Mouse (Mus musculus): ENCODE data around the gene Adgrf3. TPM values are rescaled to one million over a fixed set of nuclear protein-coding genes. Genes with fewer than 3 reads are reported as not detected.
A peak's percentile ranks its signal among the peaks of the same experiment; 100 is the strongest.

Gene Adgrf3
- not detected in 2 replicates for polyA plus RNA-seq (2015; fragmentation: Nextera tagmentation; extraction: Ambion mirVana)

DNA sequence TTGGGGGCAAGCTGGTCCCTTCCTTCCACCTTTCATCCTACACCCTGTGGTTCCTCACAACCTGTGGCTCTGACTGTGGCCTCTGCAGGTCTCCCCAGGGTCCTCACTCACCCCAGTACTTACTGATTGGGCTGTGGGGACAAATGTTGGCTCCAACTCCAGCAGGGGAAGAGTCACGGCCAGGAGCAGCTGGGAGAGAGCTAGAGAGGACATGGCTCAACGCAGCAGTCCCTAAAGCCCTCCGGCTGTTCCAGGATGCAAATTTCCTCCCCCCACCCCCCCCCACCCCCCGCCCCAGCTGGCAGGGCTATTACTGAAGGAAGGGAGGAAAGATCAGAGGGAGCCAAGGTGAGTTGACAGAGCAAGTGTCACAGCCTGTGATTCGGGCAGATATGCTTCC lies at the start of gene Adgrf3:
TSS of gene Adgrf3 (minus strand) at position 230 of the 400 bp plus-strand sequence.
- H3K4me3 ChIP-seq (replicated peaks) = no peak within 1 kb of the TSS
- no peak within 1 kb of the TSS for H3K9ac ChIP-seq
- H3K4me1 ChIP-seq (replicated peaks) = no peaks in the 10 kb centered on the region
- ATAC-seq (ENCODE audit: insufficient read depth) = no peak
- no peak within 1 kb of the TSS for H3K4me2 ChIP-seq
- no peak within 1 kb of the TSS for H3K27ac ChIP-seq (replicated peaks)
- H3K9me3 ChIP-seq (replicated peaks) = no peaks in the 10 kb centered on the region
- WGBS (ENCODE audit: insufficient replicate concordance) = 42% methylated on average over 5 of the region's 5 CpGs
- no peaks in the 10 kb centered on the region for H3K27me3 ChIP-seq
- H3K36me3 ChIP-seq (replicated peaks) = no peaks in the 10 kb centered on the region

DNA sequence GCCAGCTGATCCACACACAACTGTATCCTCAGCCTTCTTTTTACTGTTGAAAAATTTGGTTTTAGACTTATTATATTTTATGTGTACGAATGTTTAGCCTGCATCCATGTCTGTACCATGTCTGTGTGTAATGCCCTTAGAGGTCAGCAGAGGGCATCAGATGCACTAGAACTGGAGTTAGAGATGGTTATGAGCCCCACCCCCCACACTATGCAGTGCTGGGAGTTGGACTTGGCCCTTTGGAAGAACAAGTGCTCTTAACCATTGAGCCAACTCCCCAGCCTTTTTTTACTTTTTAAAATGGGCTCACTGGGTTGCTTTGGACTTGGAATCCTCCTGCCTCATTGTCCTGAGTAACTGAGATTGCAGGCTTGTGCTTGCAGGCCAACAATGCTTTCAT lies 42.1 kb upstream of the Adgrf3 start:
- H3K27ac ChIP-seq (replicated peaks) = no peak overlapping the region
- no peaks in the 10 kb centered on the region for H3K9me3 ChIP-seq (replicated peaks)
- ATAC-seq (ENCODE audit: insufficient read depth) = no peak
- H3K4me1 ChIP-seq (replicated peaks) = peaks cover 22% of the 10 kb centered on the region
- no peak overlapping the region for H3K4me2 ChIP-seq
- no peak overlapping the region for H3K4me3 ChIP-seq (replicated peaks)
- no peaks in the 10 kb centered on the region for H3K27me3 ChIP-seq
- H3K9ac ChIP-seq = no peak overlapping the region
- H3K36me3 ChIP-seq (replicated peaks) = peaks cover 26% of the 10 kb centered on the region
- 78% methylated on average over 1 of the region's 1 CpGs for WGBS (ENCODE audit: insufficient replicate concordance)

DNA sequence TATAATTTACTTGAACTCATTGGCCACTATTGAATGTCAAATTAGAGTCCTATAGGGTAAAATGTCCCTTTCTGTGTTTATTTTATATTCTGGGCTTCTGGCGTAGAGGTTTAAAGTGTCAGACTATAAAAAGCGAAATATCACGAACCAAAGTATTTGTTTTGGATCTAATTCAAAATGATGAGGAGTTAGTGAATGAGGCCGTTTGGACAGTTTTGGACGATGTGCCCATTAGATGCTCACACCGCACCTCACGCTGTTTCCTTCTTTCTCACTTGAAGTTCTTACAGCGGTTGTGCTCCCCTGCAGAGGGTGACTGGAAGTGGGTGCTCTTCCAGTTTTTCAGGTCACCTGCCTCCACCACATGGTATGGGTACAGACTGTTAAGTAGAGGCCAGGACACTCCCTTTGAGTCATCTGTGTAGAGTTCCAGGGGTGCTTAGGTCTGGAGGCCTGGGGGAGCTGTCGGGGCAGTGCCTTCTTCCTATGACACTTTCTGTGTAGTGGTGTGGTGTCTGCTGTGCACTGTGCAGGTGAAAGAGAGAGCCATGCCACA lies 40.4 kb upstream of the Adgrf3 start:
- Histone ChIP-seq H3K9ac (no peak overlapping the region), H3K36me3 (replicated peaks) (peaks cover 14% of the 10 kb centered on the region), H3K4me2 (no peak overlapping the region), H3K4me3 (replicated peaks) (no peak overlapping the region), H3K27ac (replicated peaks) (no peak overlapping the region), H3K9me3 (replicated peaks) (no peaks in the 10 kb centered on the region), H3K4me1 (replicated peaks) (peaks cover 38% of the 10 kb centered on the region), H3K27me3 (no peaks in the 10 kb centered on the region)
- ATAC-seq (ENCODE audit: insufficient read depth) = no peak
- WGBS (ENCODE audit: insufficient replicate concordance) = 82% methylated on average over 9 of the region's 9 CpGs

DNA sequence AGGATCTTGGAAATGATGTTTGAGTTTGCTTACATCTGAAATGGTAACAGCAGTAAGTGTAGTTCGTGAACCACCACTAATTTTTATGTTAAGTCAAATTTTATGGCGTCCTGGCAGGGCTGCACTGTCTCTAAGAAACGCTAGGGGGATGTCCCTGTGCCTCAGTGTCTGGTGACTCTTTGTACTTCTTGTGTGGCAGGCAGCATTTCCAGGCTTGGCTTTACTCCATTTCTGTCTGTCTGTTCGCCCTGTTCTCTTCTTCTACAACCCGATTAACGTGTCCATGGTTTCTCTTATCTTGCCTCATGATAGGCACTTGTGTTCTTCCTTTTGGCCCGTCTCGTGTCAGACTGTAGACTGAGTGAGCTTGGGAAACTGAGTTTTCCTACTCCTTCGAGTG lies 38.2 kb upstream of the Adgrf3 start:
- WGBS (ENCODE audit: insufficient replicate concordance) = 25% methylated on average over 9 of the region's 9 CpGs
- Histone ChIP-seq H3K4me3 (replicated peaks) (no peak overlapping the region), H3K9ac (no peak overlapping the region), H3K27ac (replicated peaks) (no peak overlapping the region), H3K36me3 (replicated peaks) (peaks cover 1% of the 10 kb centered on the region), H3K27me3 (no peaks in the 10 kb centered on the region), H3K9me3 (replicated peaks) (no peaks in the 10 kb centered on the region), H3K4me1 (replicated peaks) (peaks cover 51% of the 10 kb centered on the region), H3K4me2 (no peak overlapping the region)
- ATAC-seq (ENCODE audit: insufficient read depth) = no peak

DNA sequence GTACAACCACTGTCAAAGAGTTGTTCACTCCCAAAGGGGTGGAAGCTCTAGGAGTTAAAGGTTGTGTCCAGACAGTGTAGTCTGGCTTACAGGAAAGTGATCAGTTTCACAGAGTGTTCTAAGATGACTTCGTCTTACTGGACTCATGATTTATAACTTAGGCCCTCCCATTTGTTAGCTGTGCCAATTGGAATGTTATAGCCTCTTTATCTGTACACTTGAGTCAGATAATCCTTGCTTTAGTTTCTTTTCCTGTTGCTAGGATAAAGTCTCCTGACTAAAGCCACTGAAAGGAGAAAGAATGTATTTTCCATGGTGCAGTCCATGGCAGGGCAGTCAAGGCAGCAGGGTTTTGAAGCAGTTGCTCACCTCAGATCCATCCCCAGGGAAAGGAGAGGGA lies 36.9 kb upstream of the Adgrf3 start:
- Histone ChIP-seq H3K9ac (no peak overlapping the region), H3K4me3 (replicated peaks) (no peak overlapping the region), H3K36me3 (replicated peaks) (no peaks in the 10 kb centered on the region), H3K27me3 (no peaks in the 10 kb centered on the region), H3K4me2 (no peak overlapping the region), H3K9me3 (replicated peaks) (no peaks in the 10 kb centered on the region), H3K27ac (replicated peaks) (no peak overlapping the region), H3K4me1 (replicated peaks) (peaks cover 52% of the 10 kb centered on the region)
- WGBS (ENCODE audit: insufficient replicate concordance) = 50% methylated on average over 1 of the region's 1 CpGs
- ATAC-seq (ENCODE audit: insufficient read depth) = no peak

DNA sequence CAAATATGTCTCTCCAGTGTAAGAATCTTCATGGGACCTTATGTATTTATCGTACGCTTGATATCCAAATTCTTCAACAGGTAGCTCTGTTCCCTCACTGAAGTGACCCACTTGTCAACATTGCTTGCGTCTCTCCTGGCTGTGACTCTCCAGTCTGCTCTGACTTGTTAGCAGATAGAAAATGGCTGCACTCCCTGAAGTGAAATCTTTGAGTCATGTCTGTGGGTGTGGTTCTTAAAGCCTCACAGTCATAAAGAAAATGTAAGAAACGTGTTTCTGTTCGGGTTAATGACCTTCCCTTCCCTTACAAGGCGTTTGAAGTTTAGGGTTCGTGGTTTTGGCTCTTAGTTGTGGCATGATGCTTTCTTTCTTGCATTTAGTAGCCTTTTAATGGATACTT lies 35.0 kb upstream of the Adgrf3 start:
- Histone ChIP-seq H3K9me3 (replicated peaks) (no peaks in the 10 kb centered on the region), H3K4me1 (replicated peaks) (peaks cover 63% of the 10 kb centered on the region), H3K4me3 (replicated peaks) (no peak overlapping the region), H3K36me3 (replicated peaks) (no peaks in the 10 kb centered on the region), H3K4me2 (peak overlapping the region; percentile 14; the same call in 1 of the 2 replicates), H3K9ac (no peak overlapping the region), H3K27ac (replicated peaks) (peak overlapping the region; percentile 31; the same call in 1 of the 2 replicates), H3K27me3 (no peaks in the 10 kb centered on the region)
- WGBS (ENCODE audit: insufficient replicate concordance) = 43% methylated on average over 7 of the region's 7 CpGs
- ATAC-seq (ENCODE audit: insufficient read depth) = no peak

DNA sequence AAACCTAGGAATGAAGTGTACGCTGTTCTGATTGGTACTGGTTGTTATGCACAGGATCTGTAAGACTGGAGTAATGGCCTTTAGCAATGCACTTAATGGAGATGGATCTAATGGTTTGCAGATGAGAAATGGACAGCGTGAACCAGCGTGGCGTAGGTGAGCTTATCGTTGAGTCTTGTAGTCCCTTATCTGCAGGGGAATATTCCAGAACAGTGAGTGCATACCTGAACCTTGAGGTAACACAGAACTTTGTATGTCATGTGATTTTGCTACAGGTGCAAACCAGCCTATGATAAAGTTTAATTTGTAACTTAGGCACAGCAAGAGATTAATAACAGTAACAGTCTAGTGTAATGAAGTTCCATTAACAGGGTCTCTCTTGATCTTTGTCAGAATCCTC lies 33.0 kb upstream of the Adgrf3 start:
- H3K27ac ChIP-seq (replicated peaks) = no peak overlapping the region
- 90% methylated on average over 5 of the region's 5 CpGs for WGBS (ENCODE audit: insufficient replicate concordance)
- H3K9me3 ChIP-seq (replicated peaks) = no peaks in the 10 kb centered on the region
- H3K4me2 ChIP-seq = no peak overlapping the region
- peaks cover 64% of the 10 kb centered on the region for H3K4me1 ChIP-seq (replicated peaks)
- H3K27me3 ChIP-seq = no peaks in the 10 kb centered on the region
- H3K9ac ChIP-seq = no peak overlapping the region
- no peaks in the 10 kb centered on the region for H3K36me3 ChIP-seq (replicated peaks)
- no peak for ATAC-seq (ENCODE audit: insufficient read depth)
- no peak overlapping the region for H3K4me3 ChIP-seq (replicated peaks)

DNA sequence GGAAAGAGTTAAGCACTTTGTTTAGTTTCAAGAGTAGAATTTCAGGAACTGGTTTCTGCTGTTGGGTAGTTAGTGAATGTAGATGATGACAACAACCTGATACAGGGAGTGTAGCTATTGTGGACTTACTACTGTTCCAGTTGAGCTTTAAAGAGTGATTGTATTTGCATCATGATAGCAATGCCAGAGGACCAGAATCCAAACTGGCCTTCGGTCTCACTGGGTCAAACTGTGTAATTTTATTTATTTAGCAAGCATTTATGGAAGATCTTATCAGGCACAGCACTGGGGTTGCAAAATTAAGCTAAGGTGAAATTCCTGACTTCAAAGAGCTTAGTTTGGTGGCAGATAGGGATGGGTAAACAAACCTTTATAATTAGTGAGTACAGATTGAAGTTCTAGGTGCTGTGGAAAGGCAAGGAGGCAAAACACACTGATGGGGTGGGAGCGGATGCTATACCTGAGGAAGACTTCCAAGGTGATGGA lies 30.2 kb upstream of the Adgrf3 start:
- Histone ChIP-seq H3K4me1 (replicated peaks) (peaks cover 57% of the 10 kb centered on the region), H3K9me3 (replicated peaks) (no peaks in the 10 kb centered on the region), H3K4me3 (replicated peaks) (no peak overlapping the region), H3K36me3 (replicated peaks) (no peaks in the 10 kb centered on the region), H3K9ac (no peak overlapping the region), H3K4me2 (peak overlapping the region; percentile 25), H3K27me3 (no peaks in the 10 kb centered on the region), H3K27ac (replicated peaks) (no peak overlapping the region)
- 65% methylated on average over 2 of the region's 2 CpGs for WGBS (ENCODE audit: insufficient replicate concordance)
- ATAC-seq (ENCODE audit: insufficient read depth) = no peak

DNA sequence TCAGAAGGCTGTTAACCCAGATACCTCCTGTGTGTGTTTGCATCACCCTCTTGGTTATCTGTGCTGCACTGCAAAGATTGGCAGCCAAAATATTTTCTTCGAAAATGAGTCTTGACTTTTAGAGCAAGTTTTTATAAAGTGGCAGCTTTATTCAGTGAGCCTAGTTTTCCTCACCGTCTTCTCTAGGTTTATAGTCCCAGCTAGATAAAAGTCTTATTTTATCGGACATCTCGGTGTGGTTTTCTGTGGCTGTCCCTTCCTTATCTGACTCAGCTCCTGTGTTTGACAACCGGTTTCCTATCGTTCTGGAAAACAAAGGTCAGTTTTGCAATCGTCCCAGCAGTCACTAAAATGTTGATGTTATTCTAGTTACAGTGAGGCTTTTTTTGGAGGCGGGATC lies 28.5 kb upstream of the Adgrf3 start:
- no peak for ATAC-seq (ENCODE audit: insufficient read depth)
- Histone ChIP-seq H3K4me3 (replicated peaks) (peak overlapping the region; percentile 83), H3K4me1 (replicated peaks) (peaks cover 47% of the 10 kb centered on the region), H3K4me2 (peak overlapping the region; percentile 92), H3K36me3 (replicated peaks) (peaks cover 6% of the 10 kb centered on the region), H3K9ac (peak overlapping the region; percentile 75), H3K27me3 (no peaks in the 10 kb centered on the region), H3K27ac (replicated peaks) (peak overlapping the region; percentile 87), H3K9me3 (replicated peaks) (no peaks in the 10 kb centered on the region)
- 3% methylated on average over 8 of the region's 8 CpGs for WGBS (ENCODE audit: insufficient replicate concordance)

DNA sequence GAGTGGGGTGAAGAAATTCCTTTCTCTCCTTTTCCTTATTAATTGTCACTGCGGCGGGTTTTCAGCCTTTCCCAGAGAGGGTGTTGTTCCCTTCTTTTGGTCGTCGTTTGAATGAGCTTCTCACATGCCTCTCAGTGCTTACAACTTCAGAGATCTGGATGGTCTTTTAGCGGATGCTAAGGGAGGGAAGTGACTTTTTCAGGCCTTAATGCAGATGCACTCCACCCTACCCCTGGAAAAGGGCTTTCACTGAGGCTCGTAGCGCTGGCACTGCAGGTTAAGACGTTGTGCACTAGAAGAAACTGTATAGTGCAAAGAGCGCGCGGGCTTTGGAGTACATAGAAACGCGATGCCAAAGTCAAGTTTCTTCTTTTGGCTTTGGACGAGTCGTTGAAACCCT lies 27.5 kb upstream of the Adgrf3 start:
- peak overlapping the region; percentile 87 for H3K27ac ChIP-seq (replicated peaks)
- no peaks in the 10 kb centered on the region for H3K9me3 ChIP-seq (replicated peaks)
- ATAC-seq (ENCODE audit: insufficient read depth) = no peak
- H3K36me3 ChIP-seq (replicated peaks) = peaks cover 6% of the 10 kb centered on the region
- peak overlapping the region; percentile 92 for H3K4me2 ChIP-seq
- H3K27me3 ChIP-seq = no peaks in the 10 kb centered on the region
- H3K9ac ChIP-seq = peak overlapping the region; percentile 75
- peaks cover 45% of the 10 kb centered on the region for H3K4me1 ChIP-seq (replicated peaks)
- peak overlapping the region; percentile 83 for H3K4me3 ChIP-seq (replicated peaks)
- WGBS (ENCODE audit: insufficient replicate concordance) = 2% methylated on average over 15 of the region's 15 CpGs

DNA sequence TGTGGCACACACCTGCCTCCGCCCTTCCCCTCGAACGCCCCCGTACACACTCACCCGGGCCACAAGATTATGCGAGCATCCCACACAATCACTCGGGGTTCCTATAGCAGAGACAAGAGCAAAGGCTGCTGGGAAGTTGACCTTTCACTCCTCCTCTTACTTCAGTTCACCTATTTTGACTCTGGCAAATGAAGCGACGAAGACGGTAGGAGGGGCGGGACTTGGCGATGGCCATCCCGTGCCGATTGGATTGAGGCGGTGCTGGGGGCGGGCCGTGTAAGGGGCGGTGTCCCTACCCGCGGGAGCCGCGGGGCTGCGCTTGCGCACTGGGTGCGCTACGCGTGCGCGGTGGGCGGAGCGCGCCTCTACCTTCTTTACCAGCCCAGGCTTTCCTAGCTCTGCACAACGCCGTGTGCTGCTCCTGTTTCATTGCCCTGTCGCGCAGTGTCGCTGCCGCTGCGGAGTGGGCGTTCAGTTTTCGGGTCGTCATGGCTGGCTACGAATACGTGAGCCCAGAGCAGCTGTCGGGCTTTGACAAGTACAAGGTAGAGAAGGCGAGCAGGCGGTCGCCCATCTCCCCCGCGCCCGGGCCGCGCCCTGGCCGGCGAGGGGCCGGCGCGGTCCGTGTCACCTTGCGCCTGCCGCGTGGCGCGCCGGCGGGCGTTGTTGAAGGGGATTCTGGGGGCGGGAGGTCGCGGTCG lies 26.9 kb upstream of the Adgrf3 start, which contains the start of gene Selenoi:
TSS of gene Selenoi (plus strand) at position 311 of the 701 bp plus-strand sequence.
- under 1% methylated on average over 71 of the region's 71 CpGs for WGBS (ENCODE audit: insufficient replicate concordance)
- Histone ChIP-seq H3K36me3 (replicated peaks) (peaks cover 6% of the 10 kb centered on the region), H3K9me3 (replicated peaks) (no peaks in the 10 kb centered on the region), H3K27me3 (no peaks in the 10 kb centered on the region), H3K27ac (replicated peaks) (peak within 1 kb of the TSS; percentile 87), H3K9ac (peak within 1 kb of the TSS; percentile 75), H3K4me1 (replicated peaks) (peaks cover 45% of the 10 kb centered on the region), H3K4me3 (replicated peaks) (peak within 1 kb of the TSS; percentile 83), H3K4me2 (peak within 1 kb of the TSS; percentile 92)
- peak; percentile 97 for ATAC-seq (ENCODE audit: insufficient read depth)
